Mouse (Mus musculus) spleen, postnatal 14 days (tissue): Measurements from ENCODE around the gene Gm11444.

Experiments used
- DNase-seq, 2 experiments: peaks; one replicate each; pipeline ENCODE4 v3.0.0; 2021 to 2022; ENCODE audit warnings: low spot score in 2 of 2

The Gm11444 gene

DNA sequence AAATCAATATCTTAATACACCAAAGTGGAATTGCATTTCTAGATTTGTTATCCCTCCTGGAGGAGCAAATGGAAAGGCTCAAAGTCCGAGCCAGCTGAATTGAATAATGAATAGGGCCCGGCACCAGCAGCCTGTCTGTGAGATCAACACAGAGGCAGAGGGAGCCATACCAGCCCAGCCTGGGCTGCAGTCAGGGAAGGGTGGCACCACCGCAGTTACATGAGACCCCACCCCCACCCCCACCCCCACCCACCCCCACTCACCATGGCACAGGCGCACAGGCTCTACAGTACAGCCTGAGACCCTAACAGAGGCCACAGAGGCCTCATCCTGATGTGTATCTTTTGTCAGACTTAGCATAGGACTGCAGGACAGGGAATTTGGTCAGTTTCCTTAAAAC, 35.5 kb downstream of the Gm11444 start:
- no peak for DNase-seq

- no peak for DNase-seq
These were observed 37.7 kb downstream of the Gm11444 start for GRCm38 (mm10) chr11:85812201-85812966.

DNA sequence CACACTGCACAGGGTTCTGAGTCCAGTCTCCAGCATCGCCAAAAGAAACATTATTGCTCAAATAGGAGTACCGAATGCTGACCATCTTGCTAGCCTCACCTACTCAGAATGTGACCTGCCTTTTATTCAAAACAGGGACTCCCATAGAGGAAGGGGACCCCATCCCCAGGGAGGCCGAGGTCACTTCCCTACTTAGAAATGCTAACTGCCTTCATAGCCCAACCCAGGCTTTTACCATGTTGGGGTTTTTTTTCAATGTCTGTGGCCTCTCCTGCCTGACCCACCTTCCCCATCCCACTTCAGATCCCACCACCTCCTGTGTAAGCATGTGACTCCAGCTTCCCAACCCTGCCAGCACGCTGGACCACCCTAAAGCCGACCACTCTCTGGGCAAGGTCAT, 38.5 kb downstream of the Gm11444 start:
- no peak for DNase-seq

- DNase-seq = no peak
These were observed 38.9 kb downstream of the Gm11444 start for GRCm38 (mm10) chr11:85811229-85811628.

DNA sequence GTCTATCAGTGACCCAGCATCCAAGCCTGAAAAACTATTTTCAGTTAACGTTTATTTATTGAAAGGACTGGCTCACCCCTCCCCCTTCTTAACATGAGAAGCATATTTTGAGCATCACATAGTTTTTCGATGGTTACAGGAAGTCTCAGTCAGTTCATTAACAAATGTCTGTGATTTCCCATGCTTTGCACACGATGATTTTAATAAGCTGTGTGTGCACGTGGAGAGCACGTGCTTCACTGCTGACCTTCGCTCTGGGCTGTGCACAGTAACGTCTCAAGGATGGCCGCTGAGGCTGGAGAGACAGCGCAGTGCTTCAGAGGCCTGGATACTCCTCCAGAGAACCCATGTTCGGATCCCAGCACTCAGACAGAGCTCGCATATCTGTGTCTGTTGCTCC, 42.8 kb downstream of the Gm11444 start:
- DNase-seq = no peak

- DNase-seq = no peak
These were observed 44.4 kb downstream of the Gm11444 start for GRCm38 (mm10) chr11:85805779-85806178.

- DNase-seq = peak; percentile 36 to 39
These were observed 46.1 kb downstream of the Gm11444 start for GRCm38 (mm10) chr11:85804048-85804447.

- no peak for DNase-seq
These were observed 49.8 kb downstream of the Gm11444 start for GRCm38 (mm10) chr11:85800380-85800779.

DNA sequence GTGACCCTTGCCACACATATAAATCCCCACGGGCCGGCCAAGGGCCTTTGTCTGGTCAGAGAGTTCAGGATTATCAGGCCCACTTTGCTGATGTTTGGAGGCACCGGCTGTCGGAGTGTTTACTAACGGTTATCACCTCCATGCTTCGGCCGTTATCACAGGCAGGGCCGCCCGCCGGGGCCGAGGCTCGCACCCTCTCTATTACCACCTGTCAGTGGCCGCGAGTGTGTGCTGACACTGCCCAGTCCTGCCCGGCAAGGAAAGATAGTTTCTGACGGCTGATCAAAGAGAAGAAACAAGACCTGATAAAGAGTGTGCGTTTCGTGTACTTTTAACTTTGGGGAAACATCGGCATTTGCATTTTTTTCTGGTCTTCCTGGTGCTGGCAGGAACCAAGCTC, 50.3 kb downstream of the Gm11444 start:
- no peak for DNase-seq

DNA sequence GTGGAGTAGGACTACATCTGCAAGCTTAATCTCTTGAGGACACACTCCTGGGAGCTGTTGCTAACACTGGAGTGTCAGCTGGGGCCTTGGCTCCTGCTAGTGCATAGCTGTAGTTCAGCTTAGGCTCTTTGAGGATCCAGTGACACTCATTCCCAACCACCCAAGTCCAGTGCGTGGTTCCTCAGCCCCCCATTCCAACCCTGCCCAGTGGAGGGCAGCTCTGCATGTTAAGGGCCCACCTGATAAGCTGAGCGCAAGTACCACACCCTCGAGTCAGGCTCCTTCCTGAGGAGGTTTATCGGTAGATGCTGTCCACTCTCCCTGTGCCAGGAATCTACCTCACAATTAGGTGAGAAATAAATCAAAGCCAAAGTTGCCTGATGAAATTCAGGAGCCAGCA, 50.7 kb downstream of the Gm11444 start:
- no peak for DNase-seq
